Mouse (Mus musculus) testis, adult 2 months (tissue): ENCODE measurements around the gene Ogdh. TPM values are rescaled to one million over a fixed set of nuclear protein-coding genes. Genes with fewer than 3 reads are reported as not detected.
A peak's percentile ranks its signal among the peaks of the same experiment; 100 is the strongest.

Source experiments
- H3K27ac ChIP-seq: fragments of 200-500 bp; 2 replicates; pipeline ENCODE4 v1.5.1; 2012; ENCODE audit warnings: low read depth, low read length; ENCODE audit not compliant: control insufficient read depth, insufficient read depth
- H3K27me3 ChIP-seq: fragments of 200-500 bp; 2 replicates; pipeline ENCODE4 v1.6.1; 2012; ENCODE audit warnings: mild to moderate bottlenecking, low read length, moderate library complexity; ENCODE audit not compliant: control insufficient read depth, insufficient read depth
- H3K36me3 ChIP-seq: fragments of 200-500 bp; 2 replicates; pipeline ENCODE4 v1.6.1; 2012; ENCODE audit warnings: mild to moderate bottlenecking, low read length; ENCODE audit not compliant: control insufficient read depth, insufficient read depth
- H3K4me1 ChIP-seq: fragments of 200-500 bp; 2 replicates; pipeline ENCODE4 v1.6.1; 2012; ENCODE audit warnings: low read length; ENCODE audit not compliant: control insufficient read depth, insufficient read depth
- H3K4me3 ChIP-seq: fragments of 200-500 bp; 2 replicates; pipeline ENCODE4 v1.5.1; 2012; ENCODE audit warnings: low read depth, mild to moderate bottlenecking, low read length, moderate library complexity, mixed read lengths; ENCODE audit not compliant: control insufficient read depth
- CTCF ChIP-seq: fragments of 200-500 bp; IDR thresholded peaks from 2 replicates; pipeline ENCODE4 v1.5.1; 2012; ENCODE audit warnings: low read depth, mild to moderate bottlenecking, inconsistent platforms, low read length, moderate library complexity; ENCODE audit not compliant: control insufficient read depth, insufficient read depth, insufficient replicate concordance
- POLR2A ChIP-seq: fragments of 200-500 bp; IDR thresholded peaks from 2 replicates; pipeline ENCODE4 v1.6.1; 2012; ENCODE audit warnings: low read depth, mild to moderate bottlenecking, inconsistent platforms, low read length, moderate library complexity; ENCODE audit not compliant: control insufficient read depth
- polyA plus RNA-seq: library from polyadenylated mRNA; depleted of rRNA; stranded (reverse); fragments of >200 nt; gene quantifications from 2 replicates; pipeline ENCODE4 v1.2.3, GENCODE M21; 2012

Ogdh gene
- polyA plus RNA-seq, 1 experiment: 87.1 TPM

GRCm38 (mm10) chr11:6276466-6276865 is 15.0 kb upstream of the Ogdh start:
- Histone ChIP-seq H3K4me1 (peaks cover 9% of the 10 kb centered on the region), H3K4me3 (no peak overlapping the region), H3K36me3 (no peaks in the 10 kb centered on the region; the same call in 1 of the 2 replicates), H3K27me3 (no peaks in the 10 kb centered on the region), H3K27ac (no peak overlapping the region)
- no peak for TF ChIP-seq POLR2A
- TF ChIP-seq CTCF: no peak

- no peaks in the 10 kb centered on the region for H3K4me1 ChIP-seq
- no peak for TF ChIP-seq POLR2A
- no peak for TF ChIP-seq CTCF
- H3K27me3 ChIP-seq: no peaks in the 10 kb centered on the region
- H3K27ac ChIP-seq: no peak overlapping the region
- no peaks in the 10 kb centered on the region for H3K36me3 ChIP-seq
- H3K4me3 ChIP-seq: no peak overlapping the region
These were observed 8.5 kb upstream of the Ogdh start for GRCm38 (mm10) chr11:6282940-6283339.

GRCm38 (mm10) chr11:6290138-6290537 is 1.3 kb upstream of the Ogdh start:
- TF ChIP-seq CTCF (no peak), POLR2A (no peak)
- no peaks in the 10 kb centered on the region; the same call in none of the 2 replicates for H3K4me1 ChIP-seq
- no peak overlapping the region for H3K27ac ChIP-seq
- H3K36me3 ChIP-seq: no peaks in the 10 kb centered on the region
- H3K4me3 ChIP-seq: no peak overlapping the region; the same call in 1 of the 2 replicates
- H3K27me3 ChIP-seq: no peaks in the 10 kb centered on the region

GRCm38 (mm10) chr11:6290883-6291282 is 550 bp upstream of the Ogdh start:
- Histone ChIP-seq H3K27me3 (no peaks in the 10 kb centered on the region), H3K36me3 (no peaks in the 10 kb centered on the region), H3K4me3 (peak overlapping the region; percentile 96), H3K4me1 (no peaks in the 10 kb centered on the region; the same call in none of the 2 replicates), H3K27ac (peak overlapping the region; percentile 87)
- no peak for TF ChIP-seq POLR2A
- no peak for TF ChIP-seq CTCF

- Histone ChIP-seq H3K4me1 (no peaks in the 10 kb centered on the region; the same call in none of the 2 replicates), H3K27me3 (no peaks in the 10 kb centered on the region), H3K27ac (peak overlapping the region; percentile 87), H3K36me3 (no peaks in the 10 kb centered on the region), H3K4me3 (peak overlapping the region; percentile 96)
- TF ChIP-seq POLR2A (peak; percentile 16; the same call in 1 of the 2 replicates), CTCF (peak; percentile 17; the same call in 1 of the 2 replicates)
These were observed 919 bp downstream of the Ogdh start for GRCm38 (mm10) chr11:6292116-6292987.

- no peaks in the 10 kb centered on the region for H3K27me3 ChIP-seq
- no peaks in the 10 kb centered on the region for H3K36me3 ChIP-seq
- H3K27ac ChIP-seq: no peak overlapping the region
- no peak for TF ChIP-seq CTCF
- no peak for TF ChIP-seq POLR2A
- H3K4me1 ChIP-seq: no peaks in the 10 kb centered on the region; the same call in none of the 2 replicates
- peak overlapping the region; percentile 96; the same call in 1 of the 2 replicates for H3K4me3 ChIP-seq
These were observed 1.5 kb downstream of the Ogdh start for GRCm38 (mm10) chr11:6292988-6293349.

- no peaks in the 10 kb centered on the region for H3K36me3 ChIP-seq
- H3K4me1 ChIP-seq: no peaks in the 10 kb centered on the region; the same call in none of the 2 replicates
- no peak overlapping the region for H3K4me3 ChIP-seq
- TF ChIP-seq CTCF: no peak
- TF ChIP-seq POLR2A: no peak
- no peak overlapping the region for H3K27ac ChIP-seq
- H3K27me3 ChIP-seq: no peaks in the 10 kb centered on the region
These were observed 2.2 kb downstream of the Ogdh start for GRCm38 (mm10) chr11:6293601-6294000.
